Mouse (Mus musculus): ENCODE measurements around the gene Auts2. TPM values are rescaled to one million over a fixed set of nuclear protein-coding genes. Genes with fewer than 3 reads are reported as not detected.

Gene Auts2
- polyA plus RNA-seq, 1 experiment from 2014 or later, result 4.4 TPM

DNA sequence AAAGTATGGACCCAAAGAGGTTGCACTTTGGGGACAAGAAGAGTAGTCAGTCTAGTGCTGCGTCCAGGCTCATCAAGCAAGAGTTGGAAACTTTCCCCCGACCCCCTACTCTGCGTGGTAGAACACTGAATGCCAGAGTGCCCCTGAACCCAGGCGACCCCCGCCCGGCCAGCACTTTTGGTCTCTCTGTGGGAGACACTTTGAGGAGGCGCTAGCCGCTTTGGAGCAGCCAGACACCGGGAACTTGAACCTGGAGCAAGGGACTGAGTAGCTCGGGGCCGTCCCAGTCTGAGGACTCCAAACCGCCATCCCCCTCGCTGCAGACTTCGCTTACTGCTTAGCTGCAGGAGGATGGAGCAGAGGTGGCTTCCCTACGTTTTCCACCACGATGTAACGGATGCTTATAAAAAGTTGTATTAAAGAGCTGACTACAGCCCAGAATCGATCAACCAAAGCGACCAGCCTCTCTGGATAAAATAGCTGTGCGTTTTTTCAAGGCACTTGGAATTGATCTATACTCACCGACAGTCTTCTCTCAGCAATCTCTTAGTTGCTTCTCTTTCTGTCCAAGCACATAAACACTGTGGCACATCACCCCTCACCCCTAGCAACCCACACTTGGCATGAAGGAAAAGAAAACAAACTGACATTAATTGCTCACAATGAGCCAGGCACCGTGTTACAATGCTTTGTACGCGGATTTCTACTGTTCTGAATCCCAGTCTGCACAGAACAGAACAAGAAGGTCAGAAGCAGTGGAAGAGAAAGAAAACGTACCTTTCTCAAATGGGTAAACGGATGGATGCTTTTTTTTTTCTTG is 1.2 kb upstream of the Auts2 start:
- DNase-seq (ENCODE audit: low spot score) (no peak), ATAC-seq (no peak)
- no peak overlapping the region for H3K27ac ChIP-seq (ENCODE audit: low read length)
- no peaks in the 10 kb centered on the region for H3K36me3 ChIP-seq (ENCODE audit: insufficient read depth, low read length)
- H3K4me2 ChIP-seq (replicated peaks; ENCODE audit: low read depth, low read length), result peak overlapping the region; percentile 88
- H3K4me1 ChIP-seq (ENCODE audit: insufficient read depth, low read depth, low read length), result peaks cover 7% of the 10 kb centered on the region; the same call in 1 of the 2 replicates
- peak overlapping the region; percentile 69 for H3K4me3 ChIP-seq (ENCODE audit: low read depth, low read length)
- peaks cover 3% of the 10 kb centered on the region; the same call in 1 of the 2 replicates for H3K27me3 ChIP-seq (replicated peaks; ENCODE audit: insufficient read depth, low read length)
- H3K9ac ChIP-seq (replicated peaks; ENCODE audit: low read depth), result no peak overlapping the region
- 5% methylated on average over 26 of the region's 26 CpGs for WGBS
- no peak for TF ChIP-seq EP300 (IDR thresholded peaks at IDR 0.05)
- TF ChIP-seq CTCF (IDR thresholded peaks at IDR 0.05), result no peak
- no peaks in the 10 kb centered on the region for H3K9me3 ChIP-seq (ENCODE audit: low read length)

DNA sequence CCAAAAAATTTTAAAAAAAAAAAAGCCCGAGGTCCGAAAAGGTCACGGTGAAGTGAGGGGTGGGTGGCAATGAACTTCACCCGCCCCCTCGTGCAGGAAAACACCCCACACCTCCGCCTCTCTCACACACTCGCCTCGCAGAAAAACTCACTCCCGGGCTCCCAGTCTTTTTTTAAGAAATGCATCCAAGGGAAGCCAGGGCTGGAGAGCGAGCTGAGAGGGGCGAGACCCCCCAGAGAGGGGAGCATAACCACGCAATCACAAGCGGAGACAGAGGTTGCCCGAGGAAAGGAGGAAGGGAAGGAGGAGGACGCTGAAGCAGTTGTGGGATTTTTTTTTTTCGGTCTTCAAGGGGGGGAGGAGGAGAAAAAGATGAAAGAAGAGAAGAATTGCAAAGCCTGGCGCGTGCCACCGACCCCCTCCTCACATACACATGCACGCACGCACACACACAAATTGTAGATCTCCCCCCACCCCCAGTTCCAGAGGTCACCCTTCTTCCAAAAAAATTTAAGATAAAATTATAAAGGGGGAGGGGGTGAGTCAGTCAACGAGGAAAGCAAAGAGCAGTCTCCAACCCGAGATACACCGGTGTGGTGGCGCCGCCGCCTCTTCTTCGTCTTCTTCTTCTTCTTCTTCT is 643 bp downstream of the Auts2 start:
- peak overlapping the region; percentile 36 for H3K9ac ChIP-seq (replicated peaks; ENCODE audit: low read depth)
- H3K4me2 ChIP-seq (replicated peaks; ENCODE audit: low read depth, low read length), result peak overlapping the region; percentile 88
- peak; percentile 60 for DNase-seq (ENCODE audit: low spot score)
- H3K4me3 ChIP-seq (ENCODE audit: low read depth, low read length), result peak overlapping the region; percentile 69
- H3K27me3 ChIP-seq (replicated peaks; ENCODE audit: insufficient read depth, low read length), result peaks cover 3% of the 10 kb centered on the region; the same call in 1 of the 2 replicates
- TF ChIP-seq EP300 (IDR thresholded peaks at IDR 0.05), result no peak
- no peak for TF ChIP-seq CTCF (IDR thresholded peaks at IDR 0.05)
- peaks cover 7% of the 10 kb centered on the region; the same call in 1 of the 2 replicates for H3K4me1 ChIP-seq (ENCODE audit: insufficient read depth, low read depth, low read length)
- no peaks in the 10 kb centered on the region for H3K9me3 ChIP-seq (ENCODE audit: low read length)
- H3K36me3 ChIP-seq (ENCODE audit: insufficient read depth, low read length), result no peaks in the 10 kb centered on the region
- 1% methylated on average over 28 of the region's 28 CpGs for WGBS
- no peak for ATAC-seq
- 0 out of 2 replicates have a peak overlapping the region, but pooled peaks have one; percentile 32 for H3K27ac ChIP-seq (ENCODE audit: low read length)

DNA sequence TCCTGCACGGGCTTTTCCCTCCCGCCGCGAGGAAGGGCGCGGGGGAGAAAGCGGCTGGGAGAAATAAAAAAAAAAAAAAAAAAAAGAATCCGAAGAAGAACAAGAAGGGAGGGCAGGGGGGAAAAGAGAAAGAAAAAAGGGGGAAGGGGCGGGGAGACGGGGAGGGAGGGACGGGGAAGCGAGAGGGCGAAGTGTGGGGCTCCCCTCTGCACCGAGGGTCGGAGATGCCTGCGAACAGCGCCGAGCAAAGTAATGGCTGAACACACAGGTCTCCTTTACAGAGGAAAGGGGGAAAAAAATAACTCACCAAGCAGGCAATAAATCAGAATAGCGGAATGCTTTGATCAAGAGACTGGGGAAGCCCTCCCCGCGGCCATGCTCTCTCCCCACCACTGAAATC is 1.2 kb downstream of the Auts2 start:
- Histone ChIP-seq H3K27me3 (replicated peaks; ENCODE audit: insufficient read depth, low read length) (peaks cover 3% of the 10 kb centered on the region; the same call in 1 of the 2 replicates), H3K9me3 (ENCODE audit: low read length) (no peaks in the 10 kb centered on the region), H3K4me2 (replicated peaks; ENCODE audit: low read depth, low read length) (peak overlapping the region; percentile 88), H3K9ac (replicated peaks; ENCODE audit: low read depth) (peak overlapping the region; percentile 50), H3K36me3 (ENCODE audit: insufficient read depth, low read length) (no peaks in the 10 kb centered on the region), H3K27ac (ENCODE audit: low read length) (0 out of 2 replicates have a peak overlapping the region, but pooled peaks have one; percentile 32), H3K4me3 (ENCODE audit: low read depth, low read length) (peak overlapping the region; percentile 69), H3K4me1 (ENCODE audit: insufficient read depth, low read depth, low read length) (peaks cover 7% of the 10 kb centered on the region; the same call in 1 of the 2 replicates)
- ATAC-seq (no peak), DNase-seq (ENCODE audit: low spot score) (peak; percentile 47)
- TF ChIP-seq EP300 (IDR thresholded peaks at IDR 0.05), result no peak
- TF ChIP-seq CTCF (IDR thresholded peaks at IDR 0.05), result no peak
- 0% methylated on average over 13 of the region's 21 CpGs for WGBS

DNA sequence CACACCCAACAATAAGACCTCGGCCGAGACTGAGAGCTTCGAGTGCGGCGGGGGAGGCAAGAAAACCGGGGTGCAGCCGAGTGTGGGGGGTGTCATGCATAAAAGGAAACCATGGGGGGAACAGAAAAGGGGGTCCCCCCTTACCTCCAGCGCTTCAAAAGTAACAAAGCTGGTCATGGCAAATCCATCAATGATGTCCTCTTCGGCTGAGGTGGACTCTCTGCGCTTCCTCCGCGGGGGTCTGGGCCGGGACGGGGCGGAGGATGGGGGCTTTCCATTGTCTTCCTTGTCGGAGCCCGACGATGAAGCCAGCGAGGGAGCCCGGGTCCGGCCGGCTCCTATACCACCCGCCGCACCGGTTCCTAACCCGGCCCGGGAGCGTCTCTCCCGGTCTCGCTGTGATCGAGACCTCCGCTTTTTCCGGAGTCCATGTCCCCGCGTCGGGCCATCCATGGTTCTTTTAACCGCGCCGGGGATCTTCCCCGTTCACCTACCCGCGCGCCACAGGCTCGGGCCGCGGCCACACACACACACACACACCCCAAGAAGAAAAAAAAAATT is 1.7 kb downstream of the Auts2 start:
- WGBS, result under 1% methylated on average over 45 of the region's 46 CpGs
- peaks cover 3% of the 10 kb centered on the region; the same call in 1 of the 2 replicates for H3K27me3 ChIP-seq (replicated peaks; ENCODE audit: insufficient read depth, low read length)
- peaks cover 7% of the 10 kb centered on the region; the same call in 1 of the 2 replicates for H3K4me1 ChIP-seq (ENCODE audit: insufficient read depth, low read depth, low read length)
- peak overlapping the region; percentile 50 for H3K9ac ChIP-seq (replicated peaks; ENCODE audit: low read depth)
- no peak overlapping the region for H3K27ac ChIP-seq (ENCODE audit: low read length)
- H3K9me3 ChIP-seq (ENCODE audit: low read length), result no peaks in the 10 kb centered on the region
- TF ChIP-seq CTCF (IDR thresholded peaks at IDR 0.05) (no peak), EP300 (IDR thresholded peaks at IDR 0.05) (no peak)
- H3K36me3 ChIP-seq (ENCODE audit: insufficient read depth, low read length), result no peaks in the 10 kb centered on the region
- DNase-seq (ENCODE audit: low spot score) (peak; percentile 21), ATAC-seq (no peak)
- H3K4me2 ChIP-seq (replicated peaks; ENCODE audit: low read depth, low read length), result peak overlapping the region; percentile 88
- H3K4me3 ChIP-seq (ENCODE audit: low read depth, low read length), result peak overlapping the region; percentile 69

DNA sequence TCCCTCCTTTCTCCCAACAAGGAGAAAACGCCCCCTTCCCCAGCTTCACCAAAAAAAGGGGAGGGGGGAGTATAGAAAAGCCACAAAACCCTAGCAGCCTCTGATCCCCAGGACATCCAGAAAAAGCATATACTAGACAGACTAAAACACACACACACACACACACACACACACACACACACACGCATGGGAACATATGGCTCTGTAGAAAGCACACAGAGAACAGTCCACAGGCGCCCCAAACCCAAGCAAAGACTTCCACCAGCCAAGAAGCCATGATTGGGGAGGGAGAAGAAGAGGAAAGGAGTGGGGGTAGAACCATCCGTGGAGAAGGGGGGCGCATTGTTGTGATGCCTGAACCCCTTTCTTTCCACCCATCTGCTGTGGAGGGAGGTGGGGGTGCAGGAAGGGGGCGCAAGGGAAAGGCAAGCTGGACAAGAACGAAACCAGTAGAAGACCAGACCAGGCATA is 2.3 kb downstream of the Auts2 start:
- ATAC-seq (no peak), DNase-seq (ENCODE audit: low spot score) (peak; percentile 30)
- 9% methylated on average over 7 of the region's 7 CpGs for whole genome bisulfite sequencing
- H3K27ac ChIP-seq (ENCODE audit: low read length), result no peak overlapping the region
- H3K27me3 ChIP-seq (replicated peaks; ENCODE audit: insufficient read depth, low read length), result peaks cover 3% of the 10 kb centered on the region; the same call in 1 of the 2 replicates
- no peaks in the 10 kb centered on the region for H3K9me3 ChIP-seq (ENCODE audit: low read length)
- peak overlapping the region; percentile 69 for H3K4me3 ChIP-seq (ENCODE audit: low read depth, low read length)
- peak overlapping the region; percentile 50 for H3K9ac ChIP-seq (replicated peaks; ENCODE audit: low read depth)
- peak overlapping the region; percentile 88 for H3K4me2 ChIP-seq (replicated peaks; ENCODE audit: low read depth, low read length)
- H3K4me1 ChIP-seq (ENCODE audit: insufficient read depth, low read depth, low read length), result peaks cover 7% of the 10 kb centered on the region; the same call in 1 of the 2 replicates
- H3K36me3 ChIP-seq (ENCODE audit: insufficient read depth, low read length), result no peaks in the 10 kb centered on the region
- no peak for TF ChIP-seq CTCF (IDR thresholded peaks at IDR 0.05)

DNA sequence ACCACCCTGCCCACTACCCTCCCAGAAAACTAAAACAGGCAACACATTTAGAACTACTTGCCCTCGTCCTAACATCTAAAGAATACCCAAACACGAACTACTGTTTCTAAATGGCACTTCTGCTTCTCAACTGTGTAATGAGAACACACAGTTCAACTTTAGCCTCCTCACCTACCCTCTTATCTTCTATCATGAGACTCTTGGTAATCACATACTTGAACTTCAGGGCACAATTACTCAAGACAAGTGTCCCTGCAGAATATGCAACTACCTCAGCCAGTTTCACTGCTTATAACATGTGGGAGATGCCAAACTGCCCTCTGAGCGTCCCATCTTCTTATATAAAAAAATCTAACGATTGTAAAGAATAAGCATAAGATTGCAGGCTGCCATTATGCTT is 5.7 kb downstream of the Auts2 start:
- 58% methylated on average over 4 of the region's 4 CpGs for WGBS
- ATAC-seq (peak; percentile 69), DNase-seq (ENCODE audit: low spot score) (peak; percentile 70)
- H3K27ac ChIP-seq (ENCODE audit: low read length), result no peak overlapping the region
- no peaks in the 10 kb centered on the region for H3K27me3 ChIP-seq (replicated peaks; ENCODE audit: insufficient read depth, low read length)
- no peaks in the 10 kb centered on the region for H3K36me3 ChIP-seq (ENCODE audit: insufficient read depth, low read length)
- TF ChIP-seq CTCF (IDR thresholded peaks at IDR 0.05) (no peak), EP300 (IDR thresholded peaks at IDR 0.05) (peak; percentile 92)
- H3K9ac ChIP-seq (replicated peaks; ENCODE audit: low read depth), result no peak overlapping the region
- H3K4me3 ChIP-seq (ENCODE audit: low read depth, low read length), result no peak overlapping the region
- H3K4me2 ChIP-seq (replicated peaks; ENCODE audit: low read depth, low read length), result no peak overlapping the region
- peaks cover 7% of the 10 kb centered on the region; the same call in 1 of the 2 replicates for H3K4me1 ChIP-seq (ENCODE audit: insufficient read depth, low read depth, low read length)
- no peaks in the 10 kb centered on the region for H3K9me3 ChIP-seq (ENCODE audit: low read length)

Data from lung, postnatal 0 days (tissue).